Mouse (Mus musculus): ENCODE measurements at regions not wholly inside any gene's neighbourhood (a gene's known extent, or its start where the extent isn't known, plus 50 kb on each side); places are given as distances from the start of the nearest gene placed in this dataset.

GRCm38 (mm10) chr10:19529655-19530054 lies 62.1 kb upstream of the Ifngr1 start:
- DNase-seq (ENCODE audit: low spot score in 2 of 2): no peak
- intact Hi-C loops (cut with DNase I): no loop called here

- intact Hi-C loops (cut with DNase I): no loop called here
- no peak for DNase-seq (ENCODE audit: low spot score in 2 of 2)
These were observed 61.7 kb upstream of the Ifngr1 start for GRCm38 (mm10) chr10:19530056-19530455.

- intact Hi-C loops (cut with DNase I): no loop called here
- no peak for DNase-seq (ENCODE audit: low spot score in 2 of 2)
These were observed 60.3 kb upstream of the Ifngr1 start for GRCm38 (mm10) chr10:19531452-19531851.

GRCm38 (mm10) chr10:19532790-19533189 lies 59.0 kb upstream of the Ifngr1 start:
- no peak for DNase-seq (ENCODE audit: low spot score in 2 of 2)
- intact Hi-C loops (cut with DNase I): no loop called here

- intact Hi-C loops (cut with DNase I): no loop called here
These were observed 57.9 kb upstream of the Ifngr1 start for GRCm38 (mm10) chr10:19533846-19534245.

More at GRCm38 (mm10) chr10:19533846-19534245, 57.9 kb upstream of the Ifngr1 start:
- DNase-seq (ENCODE audit: low spot score in 2 of 2): no peak

Measured in left cerebral cortex, postnatal 14 days (tissue).